Mouse (Mus musculus) neural tube, embryonic 14.5 days (tissue): Measurements from ENCODE around the gene Nup155. TPM values are rescaled to one million over a fixed set of nuclear protein-coding genes. Genes with fewer than 3 reads are reported as not detected.
A peak's percentile ranks its signal among the peaks of the same experiment; 100 is the strongest.

Source experiments
- ATAC-seq: fragments of 200-750 bp; cut with Nextera tagmentation; 2 replicates; pipeline ENCODE4 v1.8.0; 2017; ENCODE audit warnings: low read depth, mild to moderate bottlenecking, moderate TSS enrichment, moderate library complexity
- H3K27ac ChIP-seq: fragments of 300-500 bp; sonication (generic); 2 replicates; pipeline ENCODE4 v1.5.1; 2014; ENCODE audit warnings: low read depth, mild to moderate bottlenecking, control low read depth, low read length, moderate library complexity, mixed read lengths
- H3K27me3 ChIP-seq: fragments of 300-500 bp; sonication (generic); 2 replicates; pipeline ENCODE4 v1.6.1; 2014; ENCODE audit warnings: low read length; ENCODE audit not compliant: control insufficient read depth, insufficient read depth
- H3K36me3 ChIP-seq: fragments of 300-500 bp; sonication (generic); 2 replicates; pipeline ENCODE4 v1.6.1; 2014; ENCODE audit warnings: low read length, mixed read lengths; ENCODE audit not compliant: control insufficient read depth, insufficient read depth
- H3K4me1 ChIP-seq: fragments of 300-500 bp; sonication (generic); 2 replicates; pipeline ENCODE4 v1.6.1; 2014; ENCODE audit warnings: low read length; ENCODE audit not compliant: control insufficient read depth, insufficient read depth
- H3K4me2 ChIP-seq: fragments of 300-500 bp; sonication (generic); 2 replicates; pipeline ENCODE4 v1.6.1; 2014; ENCODE audit warnings: mild to moderate bottlenecking, low read depth, low read length, control low read depth
- H3K4me3 ChIP-seq: fragments of 300-500 bp; sonication (generic); 2 replicates; pipeline ENCODE4 v1.5.1; 2014; ENCODE audit warnings: low read depth, low read length, control low read depth, mixed read lengths
- H3K9ac ChIP-seq: fragments of 300-500 bp; sonication (generic); replicated peaks from 2 replicates; pipeline ENCODE4 v1.6.1; 2014; ENCODE audit warnings: low read depth, mild to moderate bottlenecking, control low read depth, low read length, mixed read lengths
- H3K9me3 ChIP-seq: fragments of 300-500 bp; sonication (generic); 2 replicates; pipeline ENCODE4 v1.6.1; 2016; ENCODE audit warnings: low read length; ENCODE audit not compliant: control insufficient read depth
- WGBS: fragments of 180-500 bp; shearing (Covaris S2); extraction: QIAGEN DNeasy Blood & Tissue Kit; methylation state at CpG from one replicate; pipeline ENCODE4 v1.1.7; 2014; 5-methylcytosine and 5-hydroxymethylcytosine counted together
- polyA plus RNA-seq: library from polyadenylated mRNA; unstranded; fragments of >200 nt; fragmentation: Nextera tagmentation; extraction: Ambion mirVana; gene quantifications from 2 replicates; pipeline ENCODE4 v1.2.1, GENCODE M21; 2014

Gene Nup155
- polyA plus RNA-seq, 1 experiment from 2014 or later: 11.2 TPM

DNA sequence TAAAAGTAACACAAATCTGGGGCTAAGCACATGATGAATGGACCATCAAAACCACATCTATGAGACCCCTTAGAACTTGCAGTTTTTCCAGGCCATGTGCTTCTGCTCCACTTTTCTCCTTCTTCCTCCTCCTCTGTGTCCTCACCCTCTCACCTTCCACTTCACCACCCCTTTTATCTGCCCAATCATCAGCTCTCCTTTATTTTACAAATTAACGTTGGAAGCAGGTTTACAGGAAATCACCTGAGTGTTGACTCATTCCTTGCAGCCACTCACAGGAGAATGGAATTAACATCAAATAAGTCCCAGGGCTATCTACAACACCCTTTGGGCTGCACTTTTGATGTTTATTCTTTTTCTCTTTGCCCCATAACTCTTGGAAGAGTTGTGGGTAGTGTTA lies 52.8 kb downstream of the Nup155 start:
- Histone ChIP-seq H3K9me3 (no peaks in the 10 kb centered on the region), H3K4me2 (no peak overlapping the region), H3K4me1 (no peaks in the 10 kb centered on the region), H3K36me3 (peaks cover 28% of the 10 kb centered on the region), H3K9ac (no peak overlapping the region), H3K27me3 (no peaks in the 10 kb centered on the region), H3K27ac (no peak overlapping the region), H3K4me3 (no peak overlapping the region)
- WGBS: 97% methylated on average over 1 of the region's 1 CpGs
- ATAC-seq: no peak

DNA sequence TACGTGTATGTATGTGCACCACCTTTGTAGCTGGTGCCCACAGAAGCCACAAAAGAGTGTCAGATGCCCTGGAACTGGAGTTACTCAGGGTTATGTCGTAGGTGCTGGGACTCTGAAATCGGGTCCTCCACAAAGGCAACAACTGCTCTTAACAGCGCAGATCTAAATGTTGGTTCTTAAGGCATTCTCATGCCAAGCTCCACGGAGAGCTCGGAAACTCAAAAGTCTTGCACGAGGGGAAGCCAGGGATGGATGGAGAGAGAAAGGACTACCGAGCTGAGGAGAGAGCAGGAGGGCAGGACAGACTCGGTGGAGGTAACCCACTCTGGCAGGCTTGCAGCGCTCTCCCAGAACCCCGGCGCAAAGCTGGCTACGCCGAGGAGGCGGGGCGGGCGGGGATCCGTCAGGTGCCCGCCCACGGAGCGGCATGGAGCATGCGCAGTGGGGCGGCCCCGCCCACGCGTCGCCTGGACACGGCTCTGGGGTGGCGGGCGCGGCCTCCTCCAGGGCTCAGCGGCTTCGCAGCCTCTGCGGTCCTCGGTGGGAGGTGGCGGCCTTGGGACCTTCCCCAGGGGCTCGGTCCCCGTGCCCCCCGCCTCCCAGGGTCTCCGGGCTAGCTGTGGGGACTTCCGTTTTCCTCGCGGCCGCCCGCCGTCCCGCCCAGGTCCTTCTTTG lies 59.7 kb downstream of the Nup155 start, which contains the start of gene Cplane1:
TSS of gene Cplane1 (plus strand) at position 516 of the 675 bp plus-strand sequence.
- Histone ChIP-seq H3K36me3 (peaks cover under 1% of the 10 kb centered on the region; the same call in 1 of the 2 replicates), H3K9ac (peak within 1 kb of the TSS; percentile 96), H3K27me3 (no peaks in the 10 kb centered on the region), H3K4me1 (no peaks in the 10 kb centered on the region; the same call in 1 of the 2 replicates), H3K9me3 (no peaks in the 10 kb centered on the region), H3K27ac (peak within 1 kb of the TSS; percentile 93), H3K4me2 (peak within 1 kb of the TSS; percentile 58), H3K4me3 (peak within 1 kb of the TSS; percentile 98)
- WGBS: under 1% methylated on average over 38 of the region's 47 CpGs
- ATAC-seq: peak; percentile 99

DNA sequence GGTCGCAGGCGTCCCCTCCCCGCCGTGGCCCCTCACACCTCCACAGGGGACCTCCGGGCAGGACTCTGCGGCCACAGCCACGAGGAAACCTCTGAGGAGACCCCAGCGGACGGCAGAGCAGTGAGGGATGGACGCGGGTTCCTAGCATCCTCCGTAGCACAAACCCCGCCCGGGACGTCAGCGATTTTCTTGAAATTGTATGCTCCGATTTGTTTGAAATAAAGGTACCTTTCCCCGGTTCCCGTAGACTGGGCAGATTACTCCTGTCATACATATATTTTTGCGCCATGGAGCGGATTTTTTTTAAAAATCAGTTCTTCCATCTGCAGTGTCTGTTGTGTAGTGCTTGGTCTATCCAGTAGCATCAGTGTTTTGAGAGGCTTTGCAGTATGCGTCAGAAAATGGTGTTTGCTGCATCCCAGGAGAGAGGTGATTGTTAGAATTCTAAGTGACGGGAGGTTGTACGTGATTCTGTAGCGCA lies 60.2 kb downstream of the Nup155 start:
- no peaks in the 10 kb centered on the region for H3K9me3 ChIP-seq
- H3K36me3 ChIP-seq: peaks cover 4% of the 10 kb centered on the region; the same call in 1 of the 2 replicates
- H3K4me2 ChIP-seq: peak overlapping the region; percentile 58
- WGBS: under 1% methylated on average over 25 of the region's 25 CpGs
- H3K9ac ChIP-seq: peak overlapping the region; percentile 96
- peak overlapping the region; percentile 93 for H3K27ac ChIP-seq
- peak overlapping the region; percentile 98 for H3K4me3 ChIP-seq
- H3K27me3 ChIP-seq: no peaks in the 10 kb centered on the region
- ATAC-seq: peak; percentile 77
- H3K4me1 ChIP-seq: no peaks in the 10 kb centered on the region; the same call in 1 of the 2 replicates

DNA sequence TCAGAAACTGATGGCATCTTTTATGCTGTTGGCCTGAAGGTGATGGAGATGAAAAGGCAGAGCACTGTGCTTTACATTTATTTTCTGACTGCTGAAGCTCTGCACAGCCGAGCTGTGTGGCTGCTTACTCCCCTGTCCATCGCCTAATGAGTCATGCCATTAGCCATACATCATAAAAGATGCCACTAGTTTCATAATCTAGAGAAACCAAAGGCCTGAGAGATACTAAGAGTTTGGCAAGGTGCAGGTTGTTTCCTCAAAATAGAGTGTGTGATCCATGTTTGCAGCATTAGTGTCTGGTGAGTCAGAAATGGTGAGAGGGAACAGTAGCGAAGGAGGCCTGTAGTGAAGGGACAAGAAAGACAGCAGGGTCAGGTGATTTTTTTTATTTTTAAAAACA lies 80.5 kb downstream of the Nup155 start:
- Histone ChIP-seq H3K9me3 (no peaks in the 10 kb centered on the region), H3K4me3 (no peak overlapping the region), H3K36me3 (peaks cover 62% of the 10 kb centered on the region), H3K4me2 (no peak overlapping the region), H3K9ac (no peak overlapping the region), H3K4me1 (no peaks in the 10 kb centered on the region), H3K27me3 (no peaks in the 10 kb centered on the region), H3K27ac (no peak overlapping the region)
- no peak for ATAC-seq
- 95% methylated on average over 3 of the region's 3 CpGs for WGBS

DNA sequence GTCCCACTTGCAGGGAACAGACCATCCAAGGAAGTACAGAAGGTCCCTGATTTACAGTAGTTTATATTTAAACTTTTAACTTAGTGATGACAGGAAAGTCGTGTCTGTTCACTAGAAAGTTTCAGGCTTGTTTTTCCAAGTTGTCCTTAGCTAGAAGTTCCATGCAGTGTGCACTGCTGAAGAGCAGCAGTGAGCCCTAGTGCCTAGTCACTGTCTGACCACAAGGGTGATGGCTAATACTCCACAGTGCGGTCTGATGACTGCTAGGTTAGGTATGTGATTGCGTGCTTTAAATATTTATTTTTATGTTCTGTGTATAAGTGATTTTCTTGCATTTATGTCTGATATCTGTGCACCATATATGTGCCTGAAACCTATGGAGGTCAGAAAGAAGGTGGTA lies 81.4 kb downstream of the Nup155 start:
- Histone ChIP-seq H3K27me3 (no peaks in the 10 kb centered on the region), H3K27ac (no peak overlapping the region), H3K4me2 (no peak overlapping the region), H3K9me3 (no peaks in the 10 kb centered on the region), H3K4me1 (no peaks in the 10 kb centered on the region), H3K9ac (no peak overlapping the region), H3K4me3 (no peak overlapping the region), H3K36me3 (peaks cover 65% of the 10 kb centered on the region)
- WGBS: 92% methylated on average over 3 of the region's 3 CpGs
- no peak for ATAC-seq

DNA sequence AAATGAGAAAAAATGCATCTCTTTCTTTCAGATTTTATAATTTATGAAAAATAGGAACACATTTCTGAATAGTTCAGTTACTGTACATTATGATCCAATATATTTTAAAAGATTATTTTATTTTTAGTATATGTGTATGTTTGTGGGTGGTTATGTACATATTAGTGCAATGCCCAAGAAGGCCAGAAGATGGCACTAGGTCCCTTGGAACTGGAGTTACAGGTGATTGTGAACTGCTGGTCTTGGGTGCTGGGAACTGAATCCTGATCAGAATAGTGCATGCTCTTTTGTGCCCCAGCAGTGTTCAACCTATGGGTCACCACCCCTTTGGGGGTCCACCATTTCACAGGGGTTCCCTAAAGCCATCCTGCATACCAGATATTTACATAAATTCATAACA lies 91.2 kb downstream of the Nup155 start:
- no peaks in the 10 kb centered on the region for H3K4me1 ChIP-seq
- ATAC-seq: no peak
- H3K9me3 ChIP-seq: no peaks in the 10 kb centered on the region
- H3K36me3 ChIP-seq: peaks cover 58% of the 10 kb centered on the region
- no peaks in the 10 kb centered on the region for H3K27me3 ChIP-seq
- no peak overlapping the region for H3K27ac ChIP-seq
- no peak overlapping the region for H3K9ac ChIP-seq
- H3K4me2 ChIP-seq: no peak overlapping the region
- no peak overlapping the region for H3K4me3 ChIP-seq

DNA sequence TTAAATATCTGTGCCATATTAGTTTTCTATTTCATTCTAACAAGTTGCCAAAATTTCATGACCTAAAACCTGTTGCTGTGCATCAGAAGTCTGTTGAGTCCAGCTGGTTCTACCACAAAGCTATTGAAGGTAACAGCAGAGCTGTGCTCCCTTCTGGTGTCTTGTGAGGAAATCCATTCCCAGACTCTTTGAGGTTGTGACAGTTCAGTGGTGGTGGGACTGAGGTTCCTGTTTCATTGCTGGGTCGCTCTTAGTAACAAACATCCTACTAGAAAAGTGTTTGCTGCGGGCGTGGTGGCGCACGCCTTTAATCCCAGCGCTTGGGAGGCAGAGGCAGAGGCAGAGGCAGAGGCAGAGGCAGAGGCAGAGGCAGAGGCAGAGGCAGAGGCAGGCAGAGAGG lies 99.3 kb downstream of the Nup155 start:
- Histone ChIP-seq H3K36me3 (peaks cover 18% of the 10 kb centered on the region), H3K27me3 (no peaks in the 10 kb centered on the region), H3K4me1 (no peaks in the 10 kb centered on the region), H3K9ac (no peak overlapping the region), H3K4me2 (no peak overlapping the region), H3K4me3 (no peak overlapping the region), H3K27ac (no peak overlapping the region), H3K9me3 (no peaks in the 10 kb centered on the region)
- ATAC-seq: no peak
- 93% methylated on average over 6 of the region's 6 CpGs for WGBS

Other genes with a start within 250 kb of the Nup155 start
- gene Wdr70, start 10.1 kb upstream of the Nup155 start, polyA plus RNA-seq: 63.7 and 65.7 TPM in 2 replicates
- gene Cplane1, start 59.8 kb downstream of the Nup155 start, polyA plus RNA-seq: 25.7 and 34.8 TPM in 2 replicates